Comparison of ENCODE assay signal across 24 mouse cellular contexts in the genomic region with DNA sequence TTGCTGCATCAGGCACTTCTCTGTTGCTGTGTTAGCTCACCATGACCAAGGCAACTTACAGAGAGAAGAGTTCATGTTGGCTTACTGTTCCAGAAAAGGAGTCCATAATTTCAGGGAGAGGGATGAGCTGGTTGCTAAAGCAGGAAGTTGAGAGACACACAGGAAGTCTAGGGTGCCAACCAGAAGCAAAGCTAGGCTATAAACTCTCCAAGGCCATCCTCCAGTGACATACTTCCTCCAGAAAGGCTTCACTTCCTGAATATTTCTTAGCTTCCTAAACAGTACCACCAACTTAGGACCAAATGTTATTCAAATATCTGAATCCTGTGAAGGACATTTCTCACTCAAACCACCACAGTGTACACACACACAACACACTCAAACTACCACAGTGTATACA.
DNase-seq lines count a peak whose midpoint lies in the region; ATAC-seq and TF ChIP-seq lines count a peak whose summit lies in the region.
"Had no signal": no experiment of that assay in that cellular context is flagged by ENCODE, and none has a peak within 500 bp of the region (broad histone marks: within the 10 kb centered on the region; RNA-seq: fewer than 3 reads in every experiment).

No protein-coding gene starts in this region.

- no peak for TF ChIP-seq EP300 in CH12.LX (IDR thresholded peaks at IDR 0.05; ENCODE audit: low read length)

- TF ChIP-seq POLR2A in CH12.LX (IDR thresholded peaks at IDR 0.05; ENCODE audit: low read depth, low read length) = no peak

- H3K4me3 ChIP-seq in CH12.LX (replicated peaks in 1 of 3; ENCODE audit: low read depth in 2 of 3, low read length in 2 of 3, poor library complexity in 1 of 3) = no peak overlapping the region
- H3K4me3 ChIP-seq: embryonic facial prominence, embryonic 13.5 days; forebrain, embryonic 12.5 days; gastrocnemius, adult 2 months; heart, embryonic 13.5 days; intestine, embryonic 15.5 days had no signal

- in situ Hi-C loops in CH12.LX (cut with MboI; ENCODE audit: low pct_ligation_motif_present, low pct_unique_long_range_greater_than_20kb, low sequenced_read_pairs) = no loop called here

- ATAC-seq in granulocyte monocyte progenitor cell, adult 5-6 weeks (replicated peaks; ENCODE audit: poor library complexity, severe bottlenecking) = peak; percentile 61
- peak; percentile 73 for ATAC-seq in monocyte, adult 5-6 weeks (replicated peaks; ENCODE audit: insufficient number of reproducible peaks, low FRiP score, low TSS enrichment, poor library complexity, severe bottlenecking)
- ATAC-seq: activated CD4-positive, CD25-positive, alpha-beta regulatory T cell, adult 4 months; hindbrain, embryonic 16.5 days; intestine, embryonic 15.5 days; Patski had no signal

- H3K9ac ChIP-seq in CH12.LX (ENCODE audit: insufficient read depth, low read depth) = no peak overlapping the region
- H3K9ac ChIP-seq: embryonic facial prominence, embryonic 13.5 days; forebrain, embryonic 12.5 days; heart, embryonic 13.5 days; intestine, embryonic 15.5 days had no signal

- peaks cover 15 to 51% of the 10 kb centered on the region in 2 experiments for H3K4me1 ChIP-seq in CH12.LX (ENCODE audit: control insufficient read depth in 1 of 2, insufficient read depth in 2 of 2)

- DNase-seq in 416B (ENCODE audit: low read depth) (peak; percentile 28), CH12.LX (ENCODE audit: extremely low read depth) (peak; percentile 13)
- DNase-seq in embryo, embryonic 9.5 days (ENCODE audit: extremely low spot score) = no peak
- no peak for DNase-seq in cerebellum, postnatal 4 days (ENCODE audit: low spot score in 2 of 2)
- no peak for DNase-seq in right cerebral cortex, postnatal 36 days (ENCODE audit: low spot score in 2 of 2)
- no peak for DNase-seq in left cerebral cortex, postnatal 14 days (ENCODE audit: low spot score in 2 of 2)
- DNase-seq: adrenal gland, adult 8-10 months; cerebellum, adult 11-12 months; cerebellum, adult 9-10 months; cerebellum, postnatal 25 days; gastrocnemius, adult 2 months; gastrocnemius, postnatal 25 days; heart, adult 11 months; heart, postnatal 36 days; kidney, adult 18-20 months had no signal

- H3K9me3 ChIP-seq in CH12.LX (replicated peaks; ENCODE audit: low read length) = no peaks in the 10 kb centered on the region
- H3K9me3 ChIP-seq: embryonic facial prominence, embryonic 13.5 days; forebrain, embryonic 12.5 days; heart, embryonic 13.5 days; intestine, embryonic 15.5 days had no signal

- no peaks in the 10 kb centered on the region for H3K27me3 ChIP-seq in CH12.LX (replicated peaks)
- H3K27me3 ChIP-seq: embryonic facial prominence, embryonic 13.5 days; heart, embryonic 13.5 days; intestine, embryonic 15.5 days; Patski had no signal

- no peak for TF ChIP-seq RAD21 in CH12.LX (IDR thresholded peaks at IDR 0.05; ENCODE audit: low read depth, low read length)

- no peaks in the 10 kb centered on the region for H3K79me2 ChIP-seq in CH12.LX (replicated peaks; ENCODE audit: control insufficient read depth, extremely low read depth, insufficient read depth, poor library complexity, severe bottlenecking)

- intact Hi-C loops in left cerebral cortex, postnatal 14 days (cut with DNase I) = no loop called here

- no peak for TF ChIP-seq CTCF in CH12.LX (conservative IDR thresholded peaks at IDR 0.05 in 1 of 2, IDR thresholded peaks at IDR 0.05 in 1 of 2; ENCODE audit: low read depth in 2 of 2, low read length in 2 of 2)

- dilution Hi-C loops in CH12.LX (cut with MboI; ENCODE audit: extremely low pct_ligation_motif_present, extremely low pct_unique_long_range_greater_than_20kb, low sequenced_read_pairs) = no loop called here

- no peaks in the 10 kb centered on the region for H3K36me3 ChIP-seq in CH12.LX (replicated peaks in 1 of 2; ENCODE audit: control insufficient read depth in 1 of 2, insufficient read depth in 1 of 2, low read length in 1 of 2)
- H3K36me3 ChIP-seq: embryonic facial prominence, embryonic 13.5 days; forebrain, embryonic 12.5 days; heart, embryonic 13.5 days; intestine, embryonic 15.5 days had no signal

- H3K27ac ChIP-seq in CH12.LX (ENCODE audit: insufficient read depth, low read depth) = no peak overlapping the region
- H3K27ac ChIP-seq: embryonic facial prominence, embryonic 13.5 days; forebrain, embryonic 12.5 days; gastrocnemius, adult 2 months; heart, embryonic 13.5 days; intestine, embryonic 15.5 days had no signal

- H3K4me2 ChIP-seq in CH12.LX (ENCODE audit: insufficient read depth, low read depth, poor library complexity, severe bottlenecking) = no peak overlapping the region
- H3K4me2 ChIP-seq: embryonic facial prominence, embryonic 13.5 days; forebrain, embryonic 12.5 days; heart, embryonic 13.5 days; intestine, embryonic 15.5 days had no signal

TF ChIP-seq in CH12.LX, 34 proteins besides CTCF, POLR2A, EP300 and RAD21:
- TF ChIP-seq HCFC1 (IDR thresholded peaks at IDR 0.05; ENCODE audit: low read depth, low read length) (peak; percentile 23; the same call in 1 of the 2 replicates), TBP (conservative IDR thresholded peaks at IDR 0.05; ENCODE audit: low read depth, low read length) (no peak), NELFE (IDR thresholded peaks at IDR 0.05; ENCODE audit: low read depth, low read length) (no peak), KAT2A (IDR thresholded peaks at IDR 0.05; ENCODE audit: insufficient replicate concordance, low read length) (no peak), ELF1 (IDR thresholded peaks at IDR 0.05; ENCODE audit: low read depth, low read length) (peak; percentile 59)
TF ChIP-seq in CH12.LX: peak in this region for 2.

Comparison
In these comparisons a context has a peak if more than half of its experiments do, and no peak if none do; other contexts are left out.
1. DNase-seq: peak in 416B (single experiment) and CH12.LX (single experiment); none in embryo, embryonic 9.5 days (single experiment), cerebellum, postnatal 4 days (0 of 2), right cerebral cortex, postnatal 36 days (0 of 2) and left cerebral cortex, postnatal 14 days (0 of 2).